Mouse (Mus musculus) gastrocnemius, adult 2 months (tissue): ENCODE data around the gene Mpzl1. TPM values are rescaled to one million over a fixed set of nuclear protein-coding genes. Genes with fewer than 3 reads are reported as not detected.

ENCODE experiments used
- DNase-seq: peaks from one replicate; pipeline ENCODE4 v3.0.0; 2022
- H3K27ac ChIP-seq: fragments of 200-600 bp; 2 replicates; pipeline ENCODE4 v1.8.1; 2022; ENCODE audit warnings: mild to moderate bottlenecking
- H3K4me3 ChIP-seq: fragments of 200-600 bp; 2 replicates; pipeline ENCODE4 v1.8.1; 2022; ENCODE audit warnings: mild to moderate bottlenecking, moderate library complexity
- CTCF ChIP-seq: fragments of 200-600 bp; IDR thresholded peaks from 2 replicates; pipeline ENCODE4 v1.8.1; 2022; ENCODE audit warnings: antibody characterized with exemption, mild to moderate bottlenecking, moderate library complexity
- intact Hi-C: fragments of 180-260 bp; cut with DNase I; formaldehyde crosslinking; loops from one replicate; pipeline ENCODE4 v1.15.1; 2025
- total RNA-seq, 2 experiments: library from RNA; stranded (reverse); gene quantifications; 2 replicates each; pipeline ENCODE4 v1.2.3; 2021

Gene Mpzl1
- total RNA-seq, 2 experiments from 2014 or later, result 7.0 to 8.7 TPM

DNA sequence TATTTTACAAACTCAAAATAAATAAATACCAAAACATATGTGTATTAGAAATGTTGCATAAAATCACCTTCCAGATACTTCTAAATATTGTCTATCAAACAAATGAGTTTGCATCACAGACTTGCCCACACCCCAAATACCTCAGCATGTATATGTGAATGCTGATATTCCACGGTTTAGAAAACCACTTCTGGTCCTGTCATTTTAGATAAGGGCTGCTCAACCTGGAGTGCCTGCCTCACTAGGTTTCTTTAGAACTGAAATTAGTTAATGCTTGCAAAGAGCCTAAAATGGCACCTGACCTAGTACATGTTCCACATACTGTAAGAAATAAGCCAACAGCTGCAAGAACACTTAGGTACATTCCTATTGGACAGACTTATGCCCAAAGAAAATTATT is 5.7 kb downstream of the Mpzl1 start:
- intact Hi-C loops, result no loop called here
- no peak for DNase-seq
- TF ChIP-seq CTCF, result no peak
- no peak overlapping the region for H3K4me3 ChIP-seq
- H3K27ac ChIP-seq, result no peak overlapping the region

DNA sequence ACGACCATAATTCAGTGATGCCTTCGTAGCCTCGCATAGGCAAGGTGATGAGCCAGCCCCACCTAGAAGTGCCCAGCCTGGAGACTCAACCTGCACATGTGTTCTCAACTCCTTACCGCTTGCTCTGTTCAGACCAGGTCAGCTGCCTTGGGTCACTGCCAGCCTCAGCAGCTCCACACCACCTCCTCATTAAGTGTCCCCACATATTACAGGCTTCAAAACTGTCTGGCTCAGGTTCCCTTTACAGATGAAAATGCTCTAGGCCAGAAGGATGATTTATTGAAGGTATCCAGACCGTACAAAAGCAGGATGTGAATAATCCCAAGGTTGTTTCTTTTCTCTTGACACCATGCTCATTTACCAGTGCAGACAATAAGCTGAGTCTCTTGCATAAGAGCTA is 8.4 kb downstream of the Mpzl1 start:
- TF ChIP-seq CTCF, result no peak
- intact Hi-C loops, result no loop called here
- H3K27ac ChIP-seq, result no peak overlapping the region; the same call in 1 of the 2 replicates

GRCm38 (mm10) chr1:165625058-165625457 is 9.3 kb downstream of the Mpzl1 start:
- intact Hi-C loops, result no loop called here
- Histone ChIP-seq H3K4me3 (no peak overlapping the region), H3K27ac (no peak overlapping the region)
- no peak for TF ChIP-seq CTCF
- no peak for DNase-seq

More for the DNA sequence above, 8.4 kb downstream of the Mpzl1 start:
- DNase-seq, result no peak
- no peak overlapping the region for H3K4me3 ChIP-seq

DNA sequence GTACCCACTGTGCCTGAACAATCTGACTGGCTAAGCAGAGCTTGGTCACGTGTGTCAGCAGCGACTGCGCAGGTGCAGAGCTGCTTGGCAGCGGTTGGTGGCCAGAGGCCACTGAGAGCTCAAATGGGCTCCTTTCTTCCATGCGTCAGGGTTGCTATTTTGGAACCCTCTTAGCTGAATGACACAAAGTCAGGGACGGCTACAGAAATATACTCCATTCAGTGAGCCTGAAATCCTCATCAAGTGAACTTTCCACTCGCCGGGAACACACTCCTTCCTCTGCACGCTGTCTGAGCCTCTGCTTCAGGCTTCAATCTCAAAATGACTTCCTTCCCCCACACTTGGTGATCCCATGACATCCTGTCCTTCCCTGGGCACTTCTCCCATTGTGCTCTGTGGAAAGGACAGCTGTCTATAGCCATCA is 16.1 kb downstream of the Mpzl1 start:
- H3K4me3 ChIP-seq, result peak overlapping the region; percentile 53
- no peak for TF ChIP-seq CTCF
- peak overlapping the region; percentile 95 for H3K27ac ChIP-seq
- intact Hi-C loops, result loop anchor here (2.0 kb wide), 1 partner anchor 23 kb away; no protein-coding TSS in a partner anchor
- peak; percentile 91 for DNase-seq

DNA sequence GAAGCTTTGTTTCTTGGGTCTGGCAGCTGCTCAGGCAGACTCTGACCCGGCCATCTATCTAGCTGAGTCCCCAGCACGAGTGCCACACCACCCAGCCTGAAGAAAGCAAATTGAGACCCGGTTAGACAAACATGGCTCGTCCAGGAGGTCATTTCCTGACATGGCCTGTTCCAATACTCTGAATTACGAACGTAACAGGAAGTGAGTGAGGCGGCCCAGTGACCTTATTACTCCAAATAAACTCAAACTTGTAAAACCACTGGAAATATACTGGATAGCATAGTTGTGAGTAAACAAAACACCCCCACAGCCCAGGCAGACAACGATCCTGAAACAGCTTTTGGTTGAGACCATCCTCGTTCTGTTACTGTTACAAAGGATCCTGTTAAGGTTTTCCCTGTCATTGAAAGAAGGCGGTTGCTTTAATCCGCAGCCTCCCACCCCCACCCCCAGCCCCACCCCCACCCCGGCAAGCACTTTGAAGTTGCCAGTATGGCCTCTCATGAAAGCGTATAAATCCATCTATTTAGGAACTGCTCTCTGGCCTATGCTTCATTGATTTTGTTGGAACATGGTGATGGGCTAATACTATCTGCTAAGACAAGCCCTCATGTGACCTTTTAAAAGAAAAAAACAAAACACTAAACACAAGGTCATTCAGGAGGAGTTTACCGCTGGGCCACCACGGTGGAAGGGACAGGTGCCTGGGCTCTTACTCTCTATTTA is 17.0 kb downstream of the Mpzl1 start:
- intact Hi-C loops, result no loop called here
- peak; percentile 27 for DNase-seq

DNA sequence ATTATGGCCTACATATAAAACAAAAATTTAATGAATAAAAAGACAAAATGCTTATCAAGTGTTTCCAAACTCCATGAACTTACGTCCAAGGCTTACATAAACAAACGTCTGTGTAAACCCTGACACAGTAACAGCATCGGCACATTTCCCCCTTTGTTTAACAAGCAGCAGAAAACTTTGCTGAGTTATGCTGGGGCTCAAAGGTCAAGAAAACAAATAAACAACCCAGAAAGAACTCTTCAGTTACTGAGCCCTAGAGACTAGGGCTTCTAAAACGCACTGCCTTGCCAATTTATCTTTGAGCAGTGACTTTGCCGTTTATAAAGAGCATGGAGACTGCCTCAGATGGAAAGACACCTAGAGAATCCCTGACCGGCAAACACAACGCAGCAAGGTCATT is 17.7 kb downstream of the Mpzl1 start:
- H3K27ac ChIP-seq, result peak overlapping the region; percentile 95
- no peak for TF ChIP-seq CTCF
- peak overlapping the region; percentile 21 for H3K4me3 ChIP-seq
- DNase-seq, result no peak
- intact Hi-C loops, result no loop called here

More for the DNA sequence above, 17.0 kb downstream of the Mpzl1 start:
- Histone ChIP-seq H3K27ac (peak overlapping the region; percentile 95), H3K4me3 (peak overlapping the region; percentile 21)
- TF ChIP-seq CTCF, result no peak

GRCm38 (mm10) chr1:165614793-165615192 is 19.5 kb downstream of the Mpzl1 start:
- no peak overlapping the region for H3K4me3 ChIP-seq
- no peak for TF ChIP-seq CTCF
- no peak for DNase-seq
- intact Hi-C loops, result no loop called here
- no peak overlapping the region for H3K27ac ChIP-seq

DNA sequence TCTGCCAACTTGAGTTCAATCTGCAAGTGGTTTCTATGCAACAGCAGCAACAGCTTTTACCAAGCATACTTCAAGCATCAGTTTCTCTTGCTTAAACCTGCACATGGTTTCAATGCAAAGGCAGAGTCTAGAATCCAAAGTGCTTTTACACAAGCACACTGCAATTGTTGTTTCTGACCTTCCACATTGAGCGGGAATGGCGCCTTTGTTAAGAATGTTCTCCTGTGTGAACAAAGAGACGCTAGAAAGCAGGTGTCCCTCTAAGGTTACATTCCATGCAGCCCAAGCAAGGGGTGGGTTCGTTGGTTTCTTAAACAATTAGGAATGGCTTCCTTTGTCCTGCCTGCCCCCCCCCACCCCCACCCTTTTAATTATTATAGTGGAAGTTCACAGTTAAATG is 20.4 kb downstream of the Mpzl1 start:
- intact Hi-C loops, result no loop called here
- DNase-seq, result no peak
- TF ChIP-seq CTCF, result no peak
- Histone ChIP-seq H3K27ac (no peak overlapping the region), H3K4me3 (no peak overlapping the region)

- no peak for DNase-seq
- intact Hi-C loops, result no loop called here
- no peak for TF ChIP-seq CTCF
- Histone ChIP-seq H3K4me3 (no peak overlapping the region), H3K27ac (no peak overlapping the region)
Observed at GRCm38 (mm10) chr1:165612714-165613113, 21.6 kb downstream of the Mpzl1 start.

DNA sequence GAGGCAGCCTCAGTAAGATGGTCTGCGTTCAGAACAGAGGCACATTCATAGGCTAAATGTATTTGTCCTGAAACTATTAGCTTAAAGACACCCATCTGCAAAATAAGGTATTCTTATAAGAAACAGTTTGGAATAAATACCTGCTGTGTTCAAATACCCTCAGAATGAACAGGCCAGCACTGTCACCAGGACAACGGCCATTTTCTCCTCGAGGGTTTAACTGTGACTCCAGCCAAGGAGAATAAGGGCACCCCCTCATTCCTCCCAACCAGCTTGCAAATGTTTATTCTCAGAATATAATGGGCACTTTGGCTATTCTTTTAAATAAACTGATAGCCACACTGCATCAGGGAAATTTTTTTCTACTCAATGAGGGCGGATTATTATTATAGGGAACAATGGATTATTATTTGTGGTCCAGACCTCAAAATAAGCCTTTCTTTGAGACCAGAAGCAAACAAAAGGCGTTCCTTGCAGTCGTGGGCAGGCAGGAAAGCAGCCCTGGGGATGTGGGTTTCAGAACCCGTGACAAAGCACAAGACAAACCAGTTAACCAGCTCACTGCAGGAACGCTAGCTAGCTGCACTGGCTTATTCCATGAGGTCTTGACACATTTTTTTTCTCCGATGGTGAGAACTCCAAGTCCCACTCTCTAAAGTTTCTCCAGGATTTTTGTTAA is 23.9 kb downstream of the Mpzl1 start:
- TF ChIP-seq CTCF, result no peak
- H3K4me3 ChIP-seq, result no peak overlapping the region
- intact Hi-C loops, result no loop called here
- no peak for DNase-seq
- H3K27ac ChIP-seq, result peak overlapping the region; percentile 56

DNA sequence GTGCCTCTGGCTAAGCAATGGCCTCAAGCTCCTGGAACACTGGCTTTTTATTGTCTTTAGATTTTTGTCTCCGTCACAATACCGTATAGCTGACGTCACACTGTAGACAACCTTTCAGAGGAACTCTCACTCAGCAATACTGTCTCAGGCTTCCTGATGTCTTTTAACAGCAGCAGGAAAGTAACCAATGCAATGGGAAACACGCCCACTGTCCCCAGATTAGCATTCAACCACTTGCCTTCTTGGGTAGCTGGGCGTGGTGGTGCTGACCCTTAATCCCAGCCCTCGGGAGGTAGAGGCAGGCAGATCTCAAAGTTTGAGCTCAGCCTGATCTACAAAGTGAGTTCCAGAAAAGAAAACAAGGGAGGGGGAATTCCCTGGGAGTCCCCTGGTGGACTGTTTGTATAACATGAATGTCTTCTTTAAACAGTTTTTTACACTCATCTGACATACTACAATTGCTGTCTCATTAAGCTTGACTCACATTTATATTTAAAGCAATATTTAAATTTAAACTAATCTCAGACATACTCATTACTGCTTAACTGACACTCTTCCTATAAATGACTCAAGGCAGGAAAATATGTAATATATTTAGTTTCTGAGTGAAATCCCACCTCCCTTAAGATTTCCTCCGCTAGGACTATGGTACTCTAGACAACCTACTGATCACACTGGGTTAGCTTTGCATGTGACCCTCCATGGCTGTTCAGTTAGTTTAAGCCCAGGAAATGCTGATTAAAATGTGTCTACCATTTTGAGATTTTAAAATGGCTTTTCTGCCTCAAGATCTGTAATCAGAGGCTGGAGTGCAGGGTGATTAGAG is 24.6 kb downstream of the Mpzl1 start:
- peak overlapping the region; percentile 56; the same call in 1 of the 2 replicates for H3K27ac ChIP-seq
- intact Hi-C loops, result no loop called here
- TF ChIP-seq CTCF, result no peak
- no peak overlapping the region for H3K4me3 ChIP-seq
- DNase-seq, result no peak

DNA sequence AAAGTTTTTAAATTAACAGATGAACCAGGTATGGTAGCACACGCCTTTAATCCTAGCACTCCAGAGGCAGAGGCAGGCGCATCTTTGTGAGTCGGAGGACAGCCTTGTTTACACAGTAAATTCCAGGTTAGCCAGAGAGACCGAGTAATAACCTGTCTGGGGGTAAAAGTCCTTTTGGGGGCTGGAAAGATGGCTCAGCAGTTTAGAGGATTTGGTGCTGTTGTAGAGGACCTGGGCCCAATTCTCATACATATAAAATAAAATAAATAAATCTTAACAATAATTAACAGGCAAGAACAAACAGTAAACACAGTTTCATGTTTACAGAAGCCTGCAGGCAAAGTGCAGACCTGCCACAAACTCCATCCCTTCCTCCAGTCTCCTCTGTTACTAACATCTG is 25.4 kb downstream of the Mpzl1 start:
- no peak overlapping the region for H3K4me3 ChIP-seq
- TF ChIP-seq CTCF, result no peak
- DNase-seq, result no peak
- intact Hi-C loops, result no loop called here
- no peak overlapping the region for H3K27ac ChIP-seq

GRCm38 (mm10) chr1:165605774-165606173 is 28.6 kb downstream of the Mpzl1 start:
- no peak for TF ChIP-seq CTCF
- no peak overlapping the region for H3K4me3 ChIP-seq
- H3K27ac ChIP-seq, result no peak overlapping the region
- intact Hi-C loops, result no loop called here
- peak; percentile 43 for DNase-seq
